Mouse (Mus musculus) lung, adult 2 months (tissue): ENCODE results near the gene Tnrc6c. TPM values are rescaled to one million over a fixed set of nuclear protein-coding genes. Genes with fewer than 3 reads are reported as not detected.
A peak's percentile ranks its signal among the peaks of the same experiment; 100 is the strongest.

Experiments used
- DNase-seq: peaks from one replicate; pipeline ENCODE4 v3.0.0; 2022
- H3K4me1 ChIP-seq: fragments of 200-500 bp; 2 replicates; pipeline ENCODE4 v1.6.1; 2011; ENCODE audit warnings: low read length; ENCODE audit not compliant: control insufficient read depth, insufficient read depth
- H3K4me3 ChIP-seq: fragments of 200-500 bp; replicated peaks from 2 replicates; pipeline ENCODE3; 2011; ENCODE audit warnings: low read depth, mild to moderate bottlenecking, control low read depth, low read length; ENCODE audit errors: extremely low read depth
- CTCF ChIP-seq: fragments of 200-500 bp; IDR thresholded peaks from 2 replicates; pipeline ENCODE4 v1.5.1; 2011; ENCODE audit warnings: mild to moderate bottlenecking, low read length, control low read depth; ENCODE audit not compliant: insufficient read depth
- POLR2A ChIP-seq: fragments of 200-500 bp; IDR thresholded peaks from 2 replicates; pipeline ENCODE4 v1.6.1; 2011; ENCODE audit warnings: low read depth, mild to moderate bottlenecking, control low read depth, low read length, borderline replicate concordance; ENCODE audit errors: extremely low read depth
- WGBS: fragments of 180-500 bp; shearing (Covaris S2); methylation state at CpG from one replicate; pipeline ENCODE4 v1.1.7; 2018; 5-methylcytosine and 5-hydroxymethylcytosine counted together
- polyA plus RNA-seq: library from polyadenylated mRNA; depleted of rRNA; stranded (reverse); fragments of >200 nt; gene quantifications from 2 replicates; pipeline ENCODE4 v1.2.3, GENCODE M21; 2012

Tnrc6c gene
- polyA plus RNA-seq, 1 experiment: 21.3 TPM

- Histone ChIP-seq H3K4me3 (peak overlapping the region; percentile 58), H3K4me1 (peaks cover 9% of the 10 kb centered on the region)
- no peak for TF ChIP-seq CTCF
- TF ChIP-seq POLR2A: peak; percentile 91; the same call in 1 of the 2 replicates
- 1% methylated on average over 38 of the region's 38 CpGs for WGBS
- DNase-seq: peak; percentile 72
Measured at GRCm38 (mm10) chr11:117779434-117780198, 125.5 kb downstream of the Tnrc6c start.

GRCm38 (mm10) chr11:117780199-117780515 lies 126.1 kb downstream of the Tnrc6c start:
- peaks cover 9% of the 10 kb centered on the region for H3K4me1 ChIP-seq
- H3K4me3 ChIP-seq: peak overlapping the region; percentile 58
- TF ChIP-seq CTCF (no peak), POLR2A (no peak)
- under 1% methylated on average over 17 of the region's 17 CpGs for WGBS
- DNase-seq: no peak

- TF ChIP-seq POLR2A: no peak; the same call in 1 of the 2 replicates
- TF ChIP-seq CTCF: no peak
- DNase-seq: peak; percentile 90
- Histone ChIP-seq H3K4me1 (peaks cover 9% of the 10 kb centered on the region), H3K4me3 (peak overlapping the region; percentile 58)
- 2% methylated on average over 19 of the region's 19 CpGs for WGBS
Measured at GRCm38 (mm10) chr11:117780582-117781111, 126.6 kb downstream of the Tnrc6c start.

GRCm38 (mm10) chr11:117781199-117781821 lies 127.2 kb downstream of the Tnrc6c start:
- Histone ChIP-seq H3K4me1 (peaks cover 9% of the 10 kb centered on the region), H3K4me3 (peak overlapping the region; percentile 58)
- 6% methylated on average over 18 of the region's 18 CpGs for WGBS
- TF ChIP-seq CTCF: no peak
- no peak; the same call in 1 of the 2 replicates for TF ChIP-seq POLR2A
- DNase-seq: peak; percentile 74

GRCm38 (mm10) chr11:117781993-117782704 lies 128.1 kb downstream of the Tnrc6c start, which contains the start of the genes Tmc8 and Tmc6:
TSS of gene Tmc8 (plus strand) at chr11:117782076.
TSS of gene Tmc6 (minus strand) at chr11:117782198.
- TF ChIP-seq CTCF (no peak), POLR2A (peak; percentile 58; the same call in 1 of the 2 replicates)
- WGBS: 28% methylated on average over 24 of the region's 24 CpGs
- peak; percentile 20 for DNase-seq
- Histone ChIP-seq H3K4me3 (peak within 1 kb of the TSS; percentile 58), H3K4me1 (peaks cover 9% of the 10 kb centered on the region)

GRCm38 (mm10) chr11:117782705-117783034 lies 128.6 kb downstream of the Tnrc6c start:
- WGBS: 45% methylated on average over 9 of the region's 9 CpGs
- DNase-seq: no peak

GRCm38 (mm10) chr11:117783089-117783488 lies 129.0 kb downstream of the Tnrc6c start:
- WGBS: 9% methylated on average over 31 of the region's 31 CpGs
- Histone ChIP-seq H3K4me3 (peak overlapping the region; percentile 37), H3K4me1 (peaks cover 9% of the 10 kb centered on the region)
- TF ChIP-seq CTCF (0 out of 2 replicates have a peak, but pooled peaks have one; percentile 10), POLR2A (peak; percentile 26; the same call in 1 of the 2 replicates)
- peak; percentile 42 for DNase-seq

More at GRCm38 (mm10) chr11:117782705-117783034, 128.6 kb downstream of the Tnrc6c start:
- Histone ChIP-seq H3K4me1 (peaks cover 9% of the 10 kb centered on the region), H3K4me3 (peak overlapping the region; percentile 37)
- TF ChIP-seq POLR2A (no peak), CTCF (no peak)

- no peak for DNase-seq
- 66% methylated on average over 10 of the region's 10 CpGs for WGBS
- no peak overlapping the region for H3K4me3 ChIP-seq
Measured at GRCm38 (mm10) chr11:117783683-117784309, 129.7 kb downstream of the Tnrc6c start.

More at GRCm38 (mm10) chr11:117783683-117784309, 129.7 kb downstream of the Tnrc6c start:
- no peak for TF ChIP-seq POLR2A
- no peak for TF ChIP-seq CTCF
- peaks cover 6% of the 10 kb centered on the region for H3K4me1 ChIP-seq
